Mouse (Mus musculus) inflammation-experienced regulatory T-cells, adult 6 months (primary cell): Measurements from ENCODE around the gene Btbd9. TPM values are rescaled to one million over a fixed set of nuclear protein-coding genes. Genes with fewer than 3 reads are reported as not detected.

Source experiments
- ATAC-seq: one replicate; pipeline ENCODE4 v1.8.0; 2017
- polyA plus RNA-seq, 3 experiments: library from polyadenylated mRNA; unstranded; fragments of 100-300 nt; shearing (Covaris generic); gene quantifications; one replicate each; pipeline ENCODE4 v1.2.1; 2017

Gene Btbd9
- polyA plus RNA-seq = 10 to 100 TPM; 41.5 to 78.0 (median 69.7) TPM

DNA sequence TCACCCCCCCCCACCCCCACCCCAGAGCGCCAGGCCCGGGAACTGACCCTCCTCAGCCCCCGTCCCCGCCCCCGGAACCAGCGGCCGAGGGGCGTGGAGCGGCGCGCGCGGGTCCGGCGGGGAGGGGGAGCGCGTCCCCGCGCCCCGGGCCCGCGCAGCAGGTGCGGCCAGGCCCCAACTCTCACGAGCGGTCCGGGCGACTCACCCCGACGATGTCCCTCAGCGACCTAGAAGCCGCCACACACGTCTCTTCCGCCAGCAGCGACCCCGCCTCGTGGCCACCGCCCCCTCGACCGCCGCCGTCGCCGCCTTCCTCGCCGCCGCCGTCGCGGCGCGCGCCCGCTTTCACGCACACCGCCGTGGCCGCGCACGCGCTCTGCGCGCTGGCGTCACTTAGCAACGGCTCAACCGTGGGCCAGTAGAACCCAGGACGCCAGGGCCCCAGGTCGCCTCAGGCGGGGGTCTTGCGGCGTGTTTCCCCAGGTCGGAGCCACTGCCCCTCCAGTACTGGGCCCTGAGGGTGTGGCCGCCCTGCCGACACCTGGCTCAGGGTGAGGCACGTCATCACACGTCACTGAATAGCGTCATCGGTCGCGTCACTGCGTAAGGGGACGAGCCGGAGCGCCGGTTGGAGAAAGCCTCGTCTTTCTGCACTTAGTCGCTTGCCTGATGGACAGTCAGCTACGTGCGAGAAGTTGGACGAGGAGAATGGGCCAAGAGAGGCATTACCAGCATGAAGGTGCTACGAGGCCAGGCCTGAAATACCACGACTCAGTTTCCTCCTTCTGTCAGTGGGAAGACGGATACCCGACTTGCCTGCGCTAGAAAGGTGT lies at the start of gene Btbd9:
Btbd9 (minus strand) TSS at position 548 of the 833 bp plus-strand sequence.
- ATAC-seq = peak; percentile 94

- ATAC-seq = peak; percentile 67
Measured at GRCm38 (mm10) chr17:30624132-30624531, 47.8 kb upstream of the Btbd9 start, which contains the start of gene Dnah8. Gene Dnah8, plus strand, starts transcription at chr17:30624354.

DNA sequence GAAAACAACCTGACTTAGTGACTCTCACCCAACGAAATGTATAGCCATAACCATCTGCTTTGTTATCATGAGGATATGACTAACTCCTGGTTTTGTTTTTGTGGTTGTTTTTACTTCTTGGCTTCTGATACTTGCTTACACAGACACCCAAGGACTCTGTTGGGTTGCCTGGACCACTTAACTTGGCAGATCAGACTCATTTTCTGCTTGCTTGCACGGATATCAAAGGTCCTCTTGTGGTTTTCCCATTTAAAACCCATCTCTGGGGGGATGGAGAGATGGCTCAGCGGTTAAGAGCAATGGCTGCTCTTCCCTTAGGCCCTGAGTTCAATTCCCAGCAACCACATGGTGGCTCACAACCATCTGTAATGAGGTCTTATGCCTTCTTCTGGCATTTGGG lies 46.9 kb upstream of the Btbd9 start:
- no peak for ATAC-seq

DNA sequence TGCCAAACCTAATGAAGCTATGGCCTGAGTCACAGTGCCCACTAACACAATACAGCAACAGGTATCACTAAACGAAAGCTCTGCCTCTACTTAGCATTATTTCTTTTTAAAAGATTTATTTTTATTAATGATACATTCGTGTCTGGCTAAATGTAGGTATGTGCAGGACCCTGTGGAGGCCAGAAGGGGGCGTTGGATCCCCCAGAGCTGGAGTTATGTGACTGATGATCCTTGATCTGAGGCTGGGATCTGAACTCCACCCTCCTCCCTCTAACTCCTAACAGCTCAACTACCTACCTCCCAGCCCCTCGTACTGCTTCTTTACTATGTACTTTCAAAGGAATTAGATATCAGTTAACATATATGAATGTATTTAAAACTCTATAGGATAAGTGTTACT lies 45.2 kb upstream of the Btbd9 start:
- ATAC-seq = no peak

- no peak for ATAC-seq
Measured at GRCm38 (mm10) chr17:30620548-30620947, 44.3 kb upstream of the Btbd9 start.

DNA sequence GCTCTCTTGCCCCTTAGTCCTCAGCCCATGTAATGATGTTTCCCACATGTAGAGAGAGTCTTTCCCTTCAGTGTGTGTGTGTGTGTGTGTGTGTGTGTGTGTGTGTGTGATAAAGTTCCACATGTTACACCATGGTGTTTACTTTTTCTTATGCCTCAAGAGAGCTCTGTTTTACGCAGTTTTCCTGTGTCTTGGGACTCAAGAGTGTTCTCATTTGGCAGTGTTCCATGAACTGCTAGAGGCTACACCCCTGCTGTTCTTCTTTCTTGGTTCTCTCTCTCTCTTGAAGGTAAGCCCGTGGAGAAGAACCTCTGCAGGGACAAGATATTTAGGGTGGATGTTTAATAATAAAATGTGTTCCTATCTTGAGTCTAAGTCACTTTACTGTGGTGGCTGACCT lies 42.9 kb upstream of the Btbd9 start:
- ATAC-seq = no peak

- no peak for ATAC-seq
Measured at GRCm38 (mm10) chr17:30618136-30618891, 42.0 kb upstream of the Btbd9 start.

- no peak for ATAC-seq
Measured at GRCm38 (mm10) chr17:30616203-30616602, 39.9 kb upstream of the Btbd9 start.

DNA sequence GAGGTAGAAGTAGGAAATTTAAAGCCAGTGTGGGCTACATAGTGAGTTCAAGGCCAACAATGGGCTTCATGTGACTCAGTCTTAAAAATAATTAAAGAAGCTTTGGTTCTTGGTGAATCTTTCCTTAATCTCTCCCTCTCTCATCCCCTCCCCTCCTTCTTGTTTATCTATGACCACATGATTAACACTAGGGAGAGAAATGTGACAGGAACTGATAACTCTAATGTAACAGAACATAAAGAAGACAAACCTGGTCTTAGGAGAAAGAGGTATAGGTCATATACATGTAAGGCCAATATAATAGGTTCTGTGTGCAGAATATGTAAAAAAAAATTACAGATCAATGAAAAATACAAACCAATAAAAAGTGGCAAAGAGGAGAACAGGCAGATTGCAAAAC lies 37.1 kb upstream of the Btbd9 start:
- no peak for ATAC-seq

GRCm38 (mm10) chr17:30612075-30612859 lies 36.0 kb upstream of the Btbd9 start:
- ATAC-seq = peak; percentile 100

DNA sequence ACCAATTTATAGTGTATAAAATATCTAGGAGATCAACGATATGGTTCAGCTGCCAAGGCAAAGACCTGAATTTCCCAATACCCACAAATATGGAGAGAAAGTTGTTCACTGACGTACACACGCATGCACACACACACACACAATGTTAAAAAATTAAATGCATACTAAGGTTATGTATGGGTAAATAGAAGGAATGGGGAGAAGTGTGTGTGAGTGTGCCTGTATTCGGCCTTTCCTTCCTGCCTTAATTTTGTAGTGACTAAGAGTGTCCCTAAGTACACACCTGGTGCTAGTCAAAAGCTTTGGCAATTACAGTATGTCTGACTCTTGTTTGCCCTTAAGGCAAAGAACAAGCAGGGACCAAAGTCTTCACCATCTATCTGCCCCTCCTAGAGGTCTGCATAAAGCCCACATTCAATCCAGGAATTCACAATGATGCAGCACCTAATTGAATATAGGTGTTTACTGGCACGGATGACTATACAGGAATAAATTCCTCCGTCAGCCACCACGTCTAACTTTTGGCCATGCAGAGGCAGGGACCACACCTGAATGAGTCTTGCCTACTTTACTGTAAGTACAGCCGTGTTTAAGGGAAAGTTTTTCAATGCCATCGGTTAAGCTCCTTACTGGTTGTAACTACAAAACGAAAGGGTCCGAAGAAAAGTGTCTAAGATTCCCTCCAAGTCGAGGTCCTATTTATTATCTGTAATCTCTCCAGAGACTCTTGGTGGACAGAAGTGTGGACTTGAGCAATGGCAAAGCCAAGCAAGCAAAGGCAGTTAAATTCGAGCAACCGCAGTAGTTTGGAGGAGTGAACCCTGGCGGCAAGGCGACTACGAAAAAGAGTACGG lies 35.2 kb upstream of the Btbd9 start:
- ATAC-seq = peak; percentile 1

- no peak for ATAC-seq
Measured at GRCm38 (mm10) chr17:30610739-30611138, 34.5 kb upstream of the Btbd9 start.

DNA sequence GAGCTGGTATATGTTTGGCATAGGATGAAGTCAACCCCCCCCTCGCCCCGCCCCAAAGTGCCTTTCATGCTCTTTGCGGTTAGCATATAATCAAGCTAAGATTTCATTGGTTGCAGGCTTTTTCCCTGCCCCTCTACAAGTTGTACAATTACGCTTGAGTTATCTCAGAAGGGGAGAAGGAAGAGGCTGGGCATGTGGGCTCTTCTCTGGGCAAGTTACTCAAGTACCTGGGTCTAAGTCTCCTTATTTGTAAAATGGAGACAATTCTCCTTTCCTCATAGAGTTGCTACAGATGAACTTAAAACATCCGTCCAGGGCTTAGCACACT lies 33.7 kb upstream of the Btbd9 start:
- ATAC-seq = no peak

DNA sequence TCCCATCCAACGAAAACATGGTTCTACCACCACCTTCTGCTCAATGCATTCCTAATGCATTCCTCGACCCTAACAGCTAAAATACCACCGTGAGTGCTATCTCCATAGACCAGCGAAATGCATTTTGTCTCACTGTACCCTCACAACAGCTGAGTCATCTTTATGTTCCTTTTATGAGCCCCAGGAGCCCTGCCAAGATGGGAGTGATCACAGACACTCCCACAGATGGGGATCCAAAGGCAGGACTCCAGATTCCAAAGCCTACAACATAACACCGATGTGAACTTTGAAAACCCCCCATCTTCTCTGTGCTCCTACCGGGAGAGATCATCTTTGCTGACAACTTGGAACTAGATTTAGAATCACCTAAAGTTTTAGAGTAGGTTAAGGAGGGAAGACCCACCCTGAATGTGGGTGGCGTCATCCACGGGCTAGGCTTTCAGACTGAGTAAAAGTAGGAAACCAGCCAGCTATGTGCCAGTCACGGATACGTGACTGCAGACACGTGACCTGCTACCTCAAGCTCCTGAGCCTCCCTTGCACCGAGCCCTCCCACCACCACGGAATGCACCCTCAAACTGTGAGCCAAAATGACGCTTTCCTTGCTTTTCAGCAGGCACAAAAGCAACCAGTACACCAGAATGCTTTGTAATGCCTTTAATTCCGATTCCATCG lies 33.2 kb upstream of the Btbd9 start:
- ATAC-seq = no peak

DNA sequence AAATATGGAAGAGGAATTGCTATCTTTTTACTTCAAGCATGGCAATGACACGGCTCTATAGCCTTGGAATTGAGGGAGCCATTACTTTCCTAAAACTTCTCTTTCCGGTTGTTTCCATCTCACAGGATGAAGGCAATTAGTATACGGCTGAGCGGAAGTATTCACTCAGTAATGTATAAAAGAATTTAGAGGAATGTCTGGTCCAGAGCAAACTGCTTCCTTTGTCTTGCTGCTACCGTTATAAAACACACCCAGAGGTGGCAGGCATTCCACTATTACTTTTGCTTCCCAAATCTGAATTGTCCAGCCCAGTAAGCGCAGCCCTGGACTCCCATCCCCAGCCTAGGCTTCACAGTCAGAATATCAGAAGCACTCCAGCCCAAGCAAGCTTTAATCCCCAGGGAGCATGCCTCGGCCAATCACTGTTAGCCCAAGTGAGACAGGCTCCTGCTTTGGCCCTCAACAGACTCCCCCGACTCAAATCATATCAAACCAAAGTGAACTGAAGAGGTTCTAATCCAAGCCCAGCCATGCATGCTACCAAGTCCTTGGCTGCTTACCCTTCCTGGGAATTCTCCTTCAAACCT lies 31.7 kb upstream of the Btbd9 start:
- no peak for ATAC-seq

DNA sequence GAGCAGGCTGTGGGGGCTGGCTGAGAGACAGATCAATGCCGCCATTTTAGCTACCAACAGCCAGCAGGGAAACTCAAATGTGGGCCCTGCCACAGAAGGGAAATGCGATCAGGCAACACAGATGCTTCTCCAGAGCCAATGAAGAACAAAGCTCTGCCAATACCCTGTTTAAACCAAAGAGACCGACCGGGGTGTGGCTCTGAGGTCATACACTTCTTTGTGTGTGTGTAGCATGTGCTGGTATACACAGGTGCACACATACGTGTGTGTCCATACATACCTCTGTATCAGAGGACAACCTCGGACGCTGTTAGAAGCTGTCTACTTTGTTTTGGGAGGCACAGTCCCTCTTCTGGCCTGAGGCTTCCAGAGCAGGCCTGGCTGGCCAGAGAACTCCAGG lies 31.0 kb upstream of the Btbd9 start:
- no peak for ATAC-seq

DNA sequence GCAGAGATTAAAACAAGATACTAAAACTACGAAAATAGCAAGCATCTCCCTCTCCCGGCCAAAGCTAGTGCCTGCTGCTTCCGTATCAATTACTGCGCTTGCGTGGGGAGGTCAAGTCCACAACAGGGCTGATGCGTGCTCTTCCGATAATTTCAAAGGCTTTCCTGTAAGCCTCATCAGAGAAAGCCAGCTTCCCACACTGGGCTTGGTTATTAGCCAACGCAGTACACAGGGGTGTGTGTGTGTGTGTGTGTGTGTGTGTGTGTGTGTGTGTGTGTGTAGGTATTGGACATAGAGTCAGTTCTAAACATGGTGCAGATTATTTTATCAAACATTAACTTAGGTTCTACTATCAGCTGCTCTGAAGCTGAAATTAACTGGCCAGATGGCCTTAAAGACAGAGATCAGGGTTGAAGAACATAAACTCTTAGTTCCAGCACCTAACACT lies 30.4 kb upstream of the Btbd9 start:
- no peak for ATAC-seq

DNA sequence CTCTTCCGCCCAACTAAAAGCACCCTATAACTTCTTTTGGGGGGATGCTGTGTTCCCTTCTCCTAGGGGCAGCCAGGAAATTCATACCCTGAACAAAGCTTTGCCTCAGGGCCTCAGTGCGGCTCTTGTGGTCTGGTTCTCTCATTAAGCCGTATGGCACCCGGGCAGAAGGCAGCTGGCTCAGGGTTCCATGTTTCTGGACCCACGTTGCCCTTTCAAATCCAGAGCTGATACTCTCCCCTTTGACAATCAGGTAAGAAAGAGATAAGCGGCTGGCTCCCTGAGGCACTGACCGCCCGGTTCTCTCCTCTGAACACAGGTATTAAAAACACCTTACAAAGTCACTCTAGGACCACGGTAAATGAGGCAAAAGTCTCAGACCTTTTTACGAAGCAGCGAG lies 29.9 kb upstream of the Btbd9 start:
- ATAC-seq = no peak

- ATAC-seq = no peak
Measured at GRCm38 (mm10) chr17:30605001-30605400, 28.7 kb upstream of the Btbd9 start.

DNA sequence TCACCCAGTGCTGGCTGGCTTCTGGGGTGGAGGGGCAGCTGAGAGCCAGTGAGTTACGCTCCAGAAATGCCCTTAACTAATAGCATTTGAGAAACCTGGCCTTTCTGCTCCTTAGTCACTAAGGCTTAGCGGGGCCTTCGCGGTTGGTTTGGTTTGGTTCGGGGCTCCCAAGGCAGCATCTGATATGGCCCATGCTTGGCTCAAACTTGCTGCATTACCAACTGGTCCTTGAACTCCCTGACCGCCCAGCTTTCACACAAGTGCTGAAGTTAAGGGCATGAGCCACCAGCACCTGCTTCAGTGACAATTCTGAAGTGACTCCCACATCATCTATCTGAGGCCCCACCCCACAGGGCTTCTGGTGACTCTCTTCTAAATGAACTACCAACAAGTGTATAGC lies 28.0 kb upstream of the Btbd9 start:
- ATAC-seq = no peak

DNA sequence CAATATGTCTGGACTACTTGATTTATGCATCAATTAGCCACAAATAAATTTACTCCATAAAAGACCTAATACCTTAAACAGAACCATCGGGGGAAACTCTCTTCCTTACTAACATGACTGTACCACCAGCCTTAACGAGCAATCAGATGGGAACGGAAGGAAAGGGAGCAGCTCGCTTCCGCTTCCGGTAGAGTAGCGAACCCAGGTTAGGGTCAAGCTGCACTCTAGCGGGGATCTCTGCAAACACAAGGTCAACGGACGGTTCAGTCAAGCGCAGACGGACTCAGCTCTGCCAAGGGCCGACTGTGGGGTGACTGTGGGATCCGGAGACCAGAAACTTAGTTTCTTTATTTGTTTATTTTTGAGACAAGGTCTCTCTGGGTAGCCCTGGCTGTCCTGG lies 25.9 kb upstream of the Btbd9 start:
- no peak for ATAC-seq
